Mouse (Mus musculus) induced T-regulatory cell, adult 2 months (primary cell): ENCODE results near the gene Smok3c.
"Not testable (repeated sequence)": the region's sequence is repeated elsewhere in the genome, so short reads cannot be mapped to it uniquely, and the experiment has no call there.

Source experiments
- DNase-seq: peaks from one replicate; pipeline ENCODE4 v3.0.0-alpha.2; 2012; ENCODE audit warnings: low read depth

The Smok3c gene

DNA sequence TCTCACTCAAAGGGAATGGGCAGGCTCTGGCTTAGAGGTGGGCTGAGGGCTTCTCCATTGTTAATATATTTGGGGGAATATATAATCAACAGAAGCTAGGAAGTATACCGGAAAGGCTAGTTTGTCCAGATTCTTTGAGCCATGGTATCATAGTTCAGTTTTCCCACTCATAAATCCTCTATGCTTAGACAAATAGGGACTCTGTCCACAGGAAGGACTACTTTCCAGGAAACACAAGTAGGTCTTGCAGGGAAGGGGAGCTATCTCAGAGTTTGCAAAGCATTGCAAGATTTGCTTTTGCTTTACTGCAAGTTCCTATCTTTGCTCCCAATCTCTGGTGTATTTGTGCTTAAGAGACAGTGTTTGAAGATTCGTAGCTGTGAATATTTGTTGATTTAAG lies 52.0 kb downstream of the Smok3c start:
- DNase-seq = no peak

GRCm38 (mm10) chr5:138107130-138107529 lies 54.1 kb downstream of the Smok3c start:
- DNase-seq = no peak

DNA sequence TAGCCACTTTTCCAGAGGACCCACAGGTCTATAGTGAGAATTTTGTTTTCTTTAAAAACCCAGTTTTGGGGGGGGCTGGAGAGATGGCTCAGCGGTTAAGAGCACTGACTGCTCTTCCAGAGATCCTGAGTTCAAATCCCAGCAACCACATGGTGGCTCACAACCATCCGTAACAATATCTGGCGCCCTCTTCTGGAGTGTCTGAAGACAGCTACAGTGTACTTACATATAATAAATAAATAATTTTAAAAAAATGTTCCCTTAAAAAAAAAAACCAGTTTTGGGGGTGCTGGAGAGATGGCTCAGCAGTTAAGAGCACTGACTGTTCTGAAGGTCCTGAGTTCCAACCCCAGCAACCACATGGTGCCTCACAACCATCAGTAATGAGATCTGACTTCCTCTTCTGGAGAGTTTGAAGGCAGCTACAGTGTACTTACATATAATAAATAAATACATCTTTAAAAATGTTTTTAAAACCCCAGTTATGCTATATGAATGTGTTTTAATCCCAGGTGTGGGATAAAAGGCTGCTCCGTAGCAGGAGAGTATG lies 56.9 kb downstream of the Smok3c start:
- DNase-seq = not testable (repeated sequence)
